Mouse (Mus musculus): ENCODE measurements at regions not wholly inside any gene's neighbourhood (a gene's known extent, or its start where the extent isn't known, plus 50 kb on each side); places are given as distances from the start of the nearest gene placed in this dataset.

DNA sequence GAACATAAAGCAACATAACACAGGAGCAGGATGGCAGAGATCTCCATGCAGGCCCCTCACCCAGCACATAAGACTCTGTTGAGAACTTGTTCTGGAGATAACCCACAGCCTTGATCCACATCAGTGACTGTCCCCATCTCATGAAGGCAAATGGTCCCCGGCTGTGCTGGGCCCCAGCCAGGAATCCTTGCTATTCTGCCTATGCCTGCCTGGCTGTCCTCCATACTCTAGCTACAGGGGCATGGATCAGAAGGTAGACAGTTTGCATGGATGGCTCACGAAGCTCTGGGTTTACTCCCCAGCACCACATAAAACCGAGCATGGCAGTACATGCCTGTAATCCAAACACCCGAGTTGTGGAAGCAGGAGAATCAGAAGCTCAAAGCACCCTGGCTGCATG, 61.2 kb downstream of the Rhob start:
- TF ChIP-seq CTCF (IDR thresholded peaks at IDR 0.05; ENCODE audit: control insufficient read depth, insufficient read depth, low read length) (no peak), POLR2A (IDR thresholded peaks at IDR 0.05; ENCODE audit: borderline replicate concordance, control insufficient read depth, low read depth, low read length) (no peak)

Measured in bone marrow, adult 2 months (tissue).